Mouse (Mus musculus) brain, embryonic 14.5 days (tissue): ENCODE measurements at regions not wholly inside any gene's neighbourhood (a gene's known extent, or its start where the extent isn't known, plus 50 kb on each side); places are given as distances from the start of the nearest gene placed in this dataset.

Experiments used
- CTCF ChIP-seq: fragments of 200-500 bp; IDR thresholded peaks from 2 replicates; pipeline ENCODE4 v1.5.1; 2012; ENCODE audit warnings: inconsistent platforms, mild to moderate bottlenecking, moderate library complexity, borderline replicate concordance; ENCODE audit not compliant: insufficient read depth, insufficient read length; ENCODE audit errors: extremely low read depth
- POLR2A ChIP-seq: fragments of 200-500 bp; IDR thresholded peaks from 2 replicates; pipeline ENCODE4 v1.6.1; 2012; ENCODE audit warnings: mild to moderate bottlenecking, inconsistent platforms, borderline replicate concordance; ENCODE audit not compliant: poor library complexity, insufficient read depth, insufficient read length, severe bottlenecking; ENCODE audit errors: extremely low read depth

- TF ChIP-seq POLR2A (no peak), CTCF (no peak)
Measured at GRCm38 (mm10) chr16:88374612-88375011, 84.5 kb upstream of the Grik1 start.
